Mouse (Mus musculus) bone marrow macrophage, adult 2 months (primary cell): Measurements from ENCODE around the gene Agtr1a.

Experiments used
- CTCF ChIP-seq: IDR thresholded peaks from 2 replicates; pipeline ENCODE4 v1.5.1; 2012; ENCODE audit warnings: low read depth, mild to moderate bottlenecking, low read length, moderate library complexity
- POLR2A ChIP-seq: IDR thresholded peaks from 2 replicates; pipeline ENCODE4 v1.6.1; 2012; ENCODE audit warnings: mild to moderate bottlenecking, low read depth, low read length, borderline replicate concordance

DNA sequence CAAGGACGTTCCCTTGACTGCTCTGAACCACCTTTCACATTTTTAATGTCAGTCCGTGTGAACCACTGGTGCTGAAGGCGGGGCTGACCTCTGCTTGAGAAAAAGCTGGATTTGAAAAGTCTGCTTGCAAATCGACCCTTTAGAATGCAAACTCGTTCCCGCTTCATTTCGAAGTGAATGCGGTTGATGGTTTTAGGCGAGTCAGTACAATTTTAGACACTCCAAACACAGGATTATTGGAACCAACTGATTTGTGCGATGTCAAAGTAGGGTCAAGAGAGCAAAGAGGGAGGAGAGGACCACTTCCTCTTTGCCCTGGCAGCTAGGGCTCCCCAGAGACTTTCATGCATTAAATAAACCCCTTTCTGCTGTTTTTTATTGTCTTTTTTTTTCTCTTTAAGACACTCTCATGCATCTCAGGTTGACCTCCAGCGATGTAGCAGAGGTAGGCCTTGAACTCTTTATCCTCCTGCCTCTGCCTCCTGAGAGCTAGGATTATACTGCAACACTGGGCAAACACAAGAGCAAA, 27.9 kb downstream of the Agtr1a start:
- TF ChIP-seq CTCF (no peak), POLR2A (no peak)
